Mouse (Mus musculus) frontal cortex, postnatal 36 days (tissue): ENCODE measurements around the gene F2rl2.

Experiments used
- DNase-seq, 2 experiments: peaks; one replicate each; pipeline ENCODE4 v3.0.0; 2022; ENCODE audit warnings: low spot score in 2 of 2

The F2rl2 gene

DNA sequence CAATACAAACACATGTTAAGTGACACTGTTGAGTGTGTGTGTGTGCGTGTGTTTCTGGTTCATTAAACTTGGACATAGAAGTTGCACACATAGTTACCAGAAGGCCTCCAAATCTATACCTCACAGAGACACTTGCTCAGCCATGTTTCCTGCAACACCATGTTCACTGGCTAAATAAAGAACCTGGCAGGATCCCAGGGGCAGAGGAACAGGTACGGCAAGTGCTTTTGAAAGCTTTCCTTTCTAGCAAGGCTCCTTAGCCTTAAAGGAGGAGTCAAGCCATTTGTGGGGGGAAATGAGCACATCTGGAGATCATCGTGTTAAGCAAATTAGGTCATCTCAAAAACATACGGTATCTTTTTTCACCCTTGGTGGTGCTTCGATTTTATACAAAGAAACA is 6.7 kb downstream of the F2rl2 start:
- DNase-seq: no peak

DNA sequence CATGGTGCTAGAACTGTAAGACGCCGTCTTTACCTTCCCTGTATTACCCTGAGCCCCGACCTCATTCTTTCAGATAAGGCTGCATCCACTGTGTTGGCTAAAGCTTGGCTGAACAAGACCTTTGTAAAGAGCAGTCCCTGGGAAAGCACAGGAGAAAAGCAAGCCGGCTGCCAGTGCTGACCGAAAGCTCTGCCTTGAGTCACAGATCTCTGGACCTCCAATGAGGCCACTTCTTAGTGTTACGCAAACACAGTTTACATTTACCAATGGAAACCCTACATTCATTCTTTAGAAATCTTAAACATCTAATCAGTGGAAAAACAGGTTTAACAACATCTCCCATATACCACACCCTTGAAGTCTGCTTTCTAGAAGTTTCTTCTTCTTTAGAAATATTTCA is 8.9 kb downstream of the F2rl2 start:
- no peak for DNase-seq

DNA sequence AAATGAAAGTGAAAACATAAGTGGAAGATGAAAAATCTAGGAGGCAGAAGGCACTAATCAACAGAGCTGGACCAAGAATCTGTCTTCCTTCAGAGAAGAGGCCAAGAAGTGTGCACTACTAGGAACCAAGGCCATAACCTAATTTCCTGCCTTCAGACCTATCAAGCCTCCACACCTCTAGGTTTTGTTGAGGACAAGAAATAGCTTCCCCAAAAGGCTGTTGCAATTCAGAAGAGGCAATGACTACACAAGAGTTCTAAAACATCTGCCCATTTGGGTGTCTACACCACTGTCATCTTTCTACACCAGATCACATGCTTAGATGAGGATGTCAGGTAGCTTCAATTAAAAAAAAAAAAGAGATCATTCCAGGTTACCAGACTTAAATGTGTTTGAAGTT is 15.4 kb downstream of the F2rl2 start:
- no peak for DNase-seq

DNA sequence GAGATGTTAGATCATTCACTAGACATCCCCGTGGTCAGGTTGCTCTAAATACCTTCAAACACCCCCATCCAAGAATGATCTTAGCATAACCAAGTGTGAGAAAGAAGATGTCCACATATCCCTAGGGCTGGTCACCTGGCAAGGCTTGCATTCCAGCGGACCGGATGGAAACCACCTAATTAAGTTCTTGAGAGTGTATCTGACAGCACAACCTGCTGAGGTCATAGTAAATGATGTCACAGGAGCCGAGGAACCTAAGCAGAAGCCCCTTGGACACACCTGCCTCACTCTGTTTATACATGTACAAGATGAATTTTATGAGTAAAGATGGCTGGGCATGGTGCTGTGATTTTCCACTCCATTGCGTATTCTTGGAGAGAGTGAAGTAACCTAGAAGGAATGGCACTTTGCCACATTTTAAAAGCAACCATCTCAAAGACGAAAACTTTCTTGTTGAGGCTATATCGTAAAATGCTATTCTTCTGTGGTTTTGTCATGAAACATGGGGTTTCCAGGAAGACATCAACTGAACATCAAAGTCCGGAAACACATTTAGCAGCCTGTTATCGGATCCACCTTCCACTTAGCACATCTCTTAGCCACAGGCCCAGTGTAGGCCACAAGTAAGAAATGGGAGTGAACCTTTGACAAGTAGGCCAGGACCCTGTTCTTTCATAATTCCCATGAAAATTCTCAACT is 16.1 kb downstream of the F2rl2 start:
- no peak for DNase-seq

DNA sequence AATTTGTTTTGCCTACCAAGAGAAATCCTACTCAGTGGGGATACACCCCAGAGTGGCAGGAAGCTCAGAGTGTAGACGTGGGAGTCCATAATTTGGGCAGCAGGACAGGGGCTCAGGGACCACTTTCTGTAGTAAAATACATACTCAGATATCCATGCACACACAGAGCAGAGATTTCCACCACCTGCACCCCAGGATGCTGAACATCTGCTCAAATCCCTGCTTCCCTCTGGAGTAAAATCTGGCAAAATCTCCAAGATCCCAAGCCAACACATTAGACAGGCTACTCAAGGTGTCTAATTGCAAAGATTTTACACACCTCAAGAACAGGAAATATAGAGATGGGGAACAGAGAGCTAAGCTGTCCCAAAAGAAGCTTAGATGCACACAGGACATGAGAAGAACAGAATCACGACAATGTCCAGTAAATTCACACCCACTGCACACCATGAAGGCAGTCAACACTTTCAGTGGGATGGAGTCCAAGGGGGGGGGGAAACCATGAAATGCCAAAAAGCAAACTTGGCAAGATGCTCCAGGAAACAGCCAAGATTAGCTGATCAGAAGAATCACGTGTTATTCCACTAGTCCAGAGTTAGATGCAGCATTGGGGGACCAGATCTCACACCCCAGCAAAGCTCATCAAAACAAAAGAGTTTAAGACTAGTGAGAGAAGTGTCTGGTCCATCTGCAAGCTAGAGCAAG is 17.8 kb downstream of the F2rl2 start:
- DNase-seq: no peak

DNA sequence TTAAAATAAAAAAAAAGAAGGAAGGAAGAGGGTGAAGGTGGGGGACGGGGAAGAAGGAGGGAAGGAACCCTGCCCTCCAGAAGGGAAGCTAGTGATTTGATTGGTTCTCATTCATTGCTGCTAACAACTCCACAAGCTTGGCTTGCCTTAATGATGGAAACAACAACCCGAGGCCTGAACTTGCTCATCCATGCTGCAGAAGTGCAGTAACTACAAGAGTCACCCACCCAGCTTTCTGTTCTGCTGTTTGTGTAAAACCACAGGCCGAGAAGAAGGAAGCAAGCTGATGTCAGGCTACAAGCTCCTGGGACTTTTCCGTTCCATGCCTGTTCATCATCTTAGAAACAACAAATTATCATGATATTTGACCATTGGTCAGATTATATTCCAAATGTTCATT is 18.7 kb downstream of the F2rl2 start:
- no peak for DNase-seq

DNA sequence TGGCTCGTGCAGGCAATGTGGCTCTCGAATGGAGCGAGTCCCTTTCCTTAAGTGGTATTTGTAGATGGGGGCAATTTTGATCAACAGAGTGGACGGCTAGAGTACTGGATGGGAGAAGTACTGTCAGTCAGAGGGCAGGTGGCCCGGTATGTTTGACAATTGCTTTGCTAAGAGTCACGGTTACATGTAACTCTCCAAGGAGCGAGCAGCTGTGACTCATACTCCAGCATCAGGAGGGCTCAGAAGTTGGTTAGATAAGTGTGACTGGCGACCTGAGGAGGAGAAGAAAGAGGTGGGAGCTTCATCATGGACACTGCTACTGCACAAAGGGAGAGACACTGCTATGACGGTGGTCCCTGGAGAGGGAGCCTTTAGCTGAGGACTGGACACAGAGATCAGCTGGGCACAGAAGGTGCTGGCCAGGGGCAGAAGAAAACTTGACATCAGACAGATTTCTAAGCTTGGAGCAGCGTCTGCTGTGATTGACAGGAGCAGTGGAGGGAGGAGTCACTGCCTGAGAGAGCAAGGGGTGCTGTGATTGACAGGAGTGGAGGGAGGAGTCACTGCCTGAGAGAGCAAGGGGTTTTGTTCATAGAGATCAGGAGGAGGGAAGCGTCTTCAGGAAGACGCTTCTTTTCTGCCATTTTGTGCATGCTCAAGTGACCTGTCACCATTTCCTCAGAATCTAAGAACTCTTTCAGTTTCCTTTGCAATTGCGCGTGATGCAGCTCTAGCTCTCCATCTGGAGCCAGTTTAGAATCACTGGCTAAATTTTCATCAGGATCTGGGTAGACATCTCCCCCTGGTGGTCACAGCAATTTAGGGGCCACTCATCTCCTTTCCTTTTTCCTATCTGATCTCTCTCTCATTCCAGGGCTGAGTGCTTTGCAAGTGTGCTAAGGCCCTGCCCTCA is 22.9 kb downstream of the F2rl2 start:
- peak; percentile 71 to 84 for DNase-seq

DNA sequence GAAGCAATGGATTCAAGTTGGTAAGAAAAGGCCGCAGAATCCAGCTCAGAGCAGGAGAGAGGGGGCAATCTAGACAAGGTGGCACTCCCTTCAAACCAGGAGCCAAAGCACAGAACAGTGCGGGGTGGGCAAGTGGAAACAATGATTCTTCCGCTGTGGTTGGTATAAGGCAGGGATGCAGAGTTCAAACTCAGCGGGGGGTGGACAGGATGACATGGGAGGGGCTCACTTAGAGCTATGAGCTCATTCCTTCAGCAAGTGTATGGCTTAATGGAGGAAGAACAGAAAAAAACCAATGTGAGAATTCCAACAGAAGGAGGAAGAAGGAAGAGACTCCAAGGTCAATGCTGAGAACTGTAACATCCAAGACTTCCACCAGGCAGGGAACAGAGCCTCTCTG is 33.8 kb downstream of the F2rl2 start:
- DNase-seq: no peak

DNA sequence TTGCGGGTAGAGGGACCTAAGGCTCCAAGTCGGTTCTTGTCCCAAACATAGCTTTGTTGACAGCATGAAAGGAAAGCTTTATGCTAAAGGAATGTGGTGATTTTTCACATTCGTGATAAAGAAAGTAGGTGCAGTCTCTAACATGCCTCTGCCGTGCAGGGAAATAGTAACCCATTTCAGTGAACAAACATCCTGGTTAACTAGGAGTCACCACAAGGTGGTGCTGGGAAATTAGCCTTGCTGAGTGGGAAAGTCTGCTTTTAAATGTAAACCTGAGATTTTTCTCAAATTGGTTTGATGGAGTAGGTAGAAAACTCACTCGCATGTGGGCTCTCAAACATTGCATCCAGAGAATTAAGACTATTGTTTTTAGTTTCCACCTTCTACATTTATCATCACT is 43.0 kb downstream of the F2rl2 start:
- peak in 1 of 2 experiments; percentile 57 for DNase-seq

DNA sequence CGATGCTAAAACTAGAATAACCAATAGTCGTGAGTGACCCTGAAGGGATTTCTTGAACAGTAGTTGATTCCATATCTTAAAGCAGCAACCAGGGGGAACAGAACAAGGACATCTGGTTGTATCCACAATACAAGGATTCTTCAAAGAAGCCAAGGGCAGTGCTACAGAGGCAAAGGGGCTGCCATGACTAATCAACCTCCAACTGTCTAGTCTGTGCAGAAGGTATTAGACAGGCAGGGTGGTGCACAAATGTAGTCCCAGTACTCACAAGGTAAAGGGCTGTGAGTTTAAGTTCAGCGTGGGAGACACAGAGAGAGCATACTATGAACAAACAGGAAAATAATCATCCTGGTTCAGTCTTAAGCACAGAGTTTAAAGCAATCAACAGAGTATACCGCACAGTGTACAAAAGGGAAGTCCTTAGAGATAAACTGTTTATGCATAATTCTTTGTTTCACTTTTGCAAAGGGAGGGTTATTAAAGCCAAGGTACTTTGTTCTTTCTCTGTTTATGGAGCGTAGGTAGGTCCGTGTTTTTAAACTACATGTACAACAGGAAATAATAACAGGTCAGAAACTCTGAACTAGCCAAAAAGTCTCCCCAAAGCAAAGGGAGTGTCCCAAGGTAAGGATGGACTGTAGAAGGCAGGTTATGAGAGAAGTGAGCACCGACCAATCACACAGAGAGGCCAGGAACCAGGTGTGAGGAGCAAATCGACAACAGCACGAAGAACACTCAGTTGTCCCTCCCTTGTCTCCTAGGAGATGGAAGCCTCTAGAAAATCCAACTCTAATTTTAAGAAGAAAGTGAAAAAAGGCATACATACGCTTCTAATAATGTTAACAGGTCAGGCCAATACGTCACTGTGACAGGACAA is 45.4 kb downstream of the F2rl2 start:
- no peak for DNase-seq

DNA sequence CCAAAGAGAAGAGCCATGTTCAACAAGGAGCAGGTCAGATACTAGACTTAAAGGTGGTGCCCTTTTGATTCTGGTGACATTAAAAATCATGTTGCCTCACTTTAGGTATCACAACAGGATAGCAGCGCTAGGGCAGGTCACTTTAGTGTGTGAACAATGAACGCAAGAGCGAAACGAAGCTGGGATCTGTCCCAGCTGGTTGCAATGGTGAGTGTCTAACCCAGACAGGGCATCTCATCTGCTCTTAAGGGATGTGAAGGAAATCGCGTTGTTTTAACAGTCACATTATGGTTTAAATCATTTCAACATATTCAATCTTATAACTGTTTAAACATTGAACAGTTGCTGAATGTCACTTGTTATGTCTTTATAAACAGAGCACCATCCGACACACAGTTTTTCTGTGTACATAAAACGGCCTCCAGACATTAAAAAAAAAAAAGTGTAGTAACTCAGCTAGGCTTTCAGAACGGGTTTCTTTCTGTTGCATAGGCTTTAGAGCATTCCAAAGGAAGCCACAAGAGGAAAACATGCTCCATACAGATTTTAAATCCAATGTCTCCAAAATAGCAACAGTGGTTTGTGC is 46.3 kb downstream of the F2rl2 start:
- DNase-seq: no peak

DNA sequence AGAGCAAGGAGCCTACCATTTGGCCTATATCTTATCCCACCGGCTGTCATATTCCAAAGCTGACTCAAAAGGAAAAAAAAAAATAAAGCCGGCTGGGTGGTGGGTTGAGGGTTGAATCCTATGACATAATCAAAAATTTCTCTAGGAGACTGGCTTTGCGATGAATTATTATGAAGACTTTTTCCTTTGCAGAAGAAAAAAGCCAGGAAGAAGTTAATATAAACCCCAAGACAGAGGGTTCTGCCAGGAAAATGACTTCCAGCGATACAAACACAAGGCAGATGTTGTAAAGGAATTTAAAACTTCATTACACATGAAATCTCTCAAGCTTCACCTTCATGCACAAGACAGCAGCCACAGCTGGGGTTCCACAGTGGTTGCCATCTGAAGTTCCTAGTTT is 48.8 kb downstream of the F2rl2 start:
- no peak for DNase-seq

DNA sequence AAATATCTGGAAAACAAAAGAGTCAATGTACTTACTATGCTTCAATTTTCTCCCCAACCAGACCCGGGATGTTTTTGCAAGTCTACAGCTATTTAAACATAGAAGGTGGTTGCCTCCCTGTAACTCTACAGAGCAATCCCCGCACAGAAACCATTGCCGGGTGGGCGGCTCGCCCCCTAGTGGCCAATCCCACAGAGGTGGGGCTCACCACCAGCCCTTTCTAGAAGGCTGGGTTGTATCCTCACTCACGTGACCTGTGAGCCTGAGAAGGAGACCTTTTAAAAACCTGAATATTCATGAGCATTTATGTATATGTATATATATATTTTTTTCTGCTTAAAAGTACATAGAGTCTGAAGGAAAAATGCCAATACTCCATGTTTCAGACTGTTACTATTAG is 49.9 kb downstream of the F2rl2 start:
- DNase-seq: peak; percentile 13 to 24

DNA sequence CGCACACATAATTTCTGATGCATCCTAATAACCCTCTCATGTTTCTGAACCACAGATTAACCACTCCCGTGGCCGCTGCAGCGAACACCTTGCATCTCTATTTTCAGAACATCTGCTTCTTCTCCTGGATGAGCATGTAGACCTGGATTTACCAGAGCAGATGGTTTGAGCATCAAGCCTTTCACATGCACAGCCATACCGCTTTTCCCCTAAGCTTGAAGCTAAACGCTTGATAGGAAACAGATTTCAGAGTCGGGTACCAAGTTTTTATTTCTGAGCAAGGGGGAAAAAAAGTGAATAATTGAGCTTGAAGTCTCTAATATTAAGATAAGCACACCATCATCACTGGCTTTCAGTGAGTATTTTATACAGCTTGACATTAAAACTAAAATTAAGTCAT is 50.4 kb downstream of the F2rl2 start:
- no peak for DNase-seq

DNA sequence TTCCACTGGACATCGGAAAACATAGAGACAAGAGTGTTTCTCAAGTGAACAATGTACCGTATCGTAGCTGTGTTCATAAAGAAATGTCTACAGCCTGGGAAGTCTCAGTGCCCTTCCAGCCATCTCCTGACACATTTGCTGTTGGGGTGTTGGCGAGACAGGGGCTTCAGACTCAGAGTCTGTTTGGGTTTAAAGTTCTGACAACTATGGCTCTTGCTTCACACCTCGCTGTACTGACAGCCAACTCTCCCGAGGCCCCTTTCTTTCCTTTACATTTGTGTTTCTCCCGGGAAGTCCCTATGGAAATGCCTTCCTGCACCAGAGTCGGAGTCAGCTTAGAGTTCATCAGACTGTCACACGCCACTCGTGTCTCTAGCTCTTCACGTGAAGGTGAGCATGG is 50.9 kb downstream of the F2rl2 start:
- no peak for DNase-seq
